Mouse (Mus musculus): ENCODE measurements at regions not wholly inside any gene's neighbourhood (a gene's known extent, or its start where the extent isn't known, plus 50 kb on each side); places are given as distances from the start of the nearest gene placed in this dataset.

DNA sequence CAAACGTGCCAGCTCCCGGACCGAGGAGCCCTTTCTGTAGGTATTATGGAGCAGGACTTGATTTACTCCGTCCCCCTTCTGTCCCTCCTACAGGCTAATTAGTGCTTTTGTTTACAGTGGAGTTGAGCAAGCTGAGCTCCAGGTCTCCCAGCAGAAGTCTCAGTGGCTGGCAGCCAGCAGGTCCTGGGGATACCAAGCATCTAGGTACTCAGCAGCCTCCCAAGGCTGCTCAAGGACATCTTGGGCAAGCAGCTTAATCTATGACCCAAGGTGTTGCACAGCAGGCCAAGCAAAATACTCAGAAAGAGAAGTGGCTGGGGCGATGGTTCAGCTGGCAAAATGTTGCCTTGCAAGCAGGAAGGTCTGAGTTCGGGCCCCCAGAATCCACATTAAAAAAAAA is 254.4 kb downstream of the Dysf start:
- WGBS, result 34% methylated on average over 6 of the region's 6 CpGs

GRCm38 (mm10) chr6:84261483-84261882 is 253.1 kb downstream of the Dysf start:
- Histone ChIP-seq H3K4me2 (replicated peaks; ENCODE audit: low read depth) (no peak overlapping the region), H3K9me3 (ENCODE audit: control insufficient read depth) (no peaks in the 10 kb centered on the region), H3K27ac (ENCODE audit: low read depth, low read length) (no peak overlapping the region), H3K27me3 (replicated peaks; ENCODE audit: control insufficient read depth, insufficient read depth, low read length) (no peaks in the 10 kb centered on the region), H3K36me3 (ENCODE audit: control insufficient read depth, insufficient read depth) (no peaks in the 10 kb centered on the region), H3K9ac (ENCODE audit: low read depth, low read length) (no peak overlapping the region), H3K4me3 (ENCODE audit: low read depth, low read length) (no peak overlapping the region), H3K4me1 (replicated peaks; ENCODE audit: control insufficient read depth, insufficient read depth, low read length) (no peaks in the 10 kb centered on the region)
- TF ChIP-seq CTCF (IDR thresholded peaks at IDR 0.05; ENCODE audit: low read depth), result peak; percentile 29; the same call in 1 of the 2 replicates
- WGBS, result 84% methylated on average over 3 of the region's 3 CpGs
- ATAC-seq, result no peak

More for the DNA sequence above, 254.4 kb downstream of the Dysf start:
- Histone ChIP-seq H3K36me3 (ENCODE audit: control insufficient read depth, insufficient read depth) (no peaks in the 10 kb centered on the region), H3K9me3 (ENCODE audit: control insufficient read depth) (no peaks in the 10 kb centered on the region), H3K4me2 (replicated peaks; ENCODE audit: low read depth) (no peak overlapping the region), H3K27ac (ENCODE audit: low read depth, low read length) (no peak overlapping the region), H3K9ac (ENCODE audit: low read depth, low read length) (no peak overlapping the region), H3K4me3 (ENCODE audit: low read depth, low read length) (no peak overlapping the region), H3K27me3 (replicated peaks; ENCODE audit: control insufficient read depth, insufficient read depth, low read length) (no peaks in the 10 kb centered on the region), H3K4me1 (replicated peaks; ENCODE audit: control insufficient read depth, insufficient read depth, low read length) (no peaks in the 10 kb centered on the region)
- ATAC-seq, result no peak
- TF ChIP-seq CTCF (IDR thresholded peaks at IDR 0.05; ENCODE audit: low read depth), result no peak

All from intestine, postnatal 0 days (tissue).